Mouse (Mus musculus): ENCODE measurements at regions not wholly inside any gene's neighbourhood (a gene's known extent, or its start where the extent isn't known, plus 50 kb on each side); places are given as distances from the start of the nearest gene placed in this dataset.

- H3K4me3 ChIP-seq, result no peak overlapping the region
- H3K27ac ChIP-seq, result peak overlapping the region; percentile 86
- no peaks in the 10 kb centered on the region for H3K9me3 ChIP-seq (replicated peaks)
- peak; percentile 66 for ATAC-seq (ENCODE audit: low FRiP score)
- H3K9ac ChIP-seq, result peak overlapping the region; percentile 41; the same call in 1 of the 2 replicates
- H3K36me3 ChIP-seq, result no peaks in the 10 kb centered on the region
- 10% methylated on average over 4 of the region's 4 CpGs for WGBS
- peaks cover 40% of the 10 kb centered on the region for H3K4me1 ChIP-seq
- H3K27me3 ChIP-seq, result peaks cover 83% of the 10 kb centered on the region
- peak overlapping the region; percentile 48 for H3K4me2 ChIP-seq (replicated peaks)
These were observed 55.4 kb downstream of the Uncx start for GRCm38 (mm10) chr5:139598715-139599114.

- peaks cover 88% of the 10 kb centered on the region for H3K27me3 ChIP-seq
- peak; percentile 78 for ATAC-seq (ENCODE audit: low FRiP score)
- H3K4me1 ChIP-seq, result peaks cover 37% of the 10 kb centered on the region
- no peaks in the 10 kb centered on the region for H3K36me3 ChIP-seq
- 0 out of 2 replicates have a peak overlapping the region, but pooled peaks have one; percentile 41 for H3K9ac ChIP-seq
- no peaks in the 10 kb centered on the region for H3K9me3 ChIP-seq (replicated peaks)
- H3K4me3 ChIP-seq, result no peak overlapping the region
- H3K27ac ChIP-seq, result peak overlapping the region; percentile 86
- H3K4me2 ChIP-seq (replicated peaks), result peak overlapping the region; percentile 48
- under 1% methylated on average over 23 of the region's 25 CpGs for WGBS
These were observed 56.1 kb downstream of the Uncx start for GRCm38 (mm10) chr5:139599191-139599937.

GRCm38 (mm10) chr5:139600213-139600612 lies 56.9 kb downstream of the Uncx start:
- H3K4me3 ChIP-seq, result no peak overlapping the region
- H3K36me3 ChIP-seq, result no peaks in the 10 kb centered on the region
- peaks cover 36% of the 10 kb centered on the region for H3K4me1 ChIP-seq
- WGBS, result 2% methylated on average over 15 of the region's 15 CpGs
- H3K9ac ChIP-seq, result no peak overlapping the region
- H3K9me3 ChIP-seq (replicated peaks), result no peaks in the 10 kb centered on the region
- H3K4me2 ChIP-seq (replicated peaks), result peak overlapping the region; percentile 48
- H3K27ac ChIP-seq, result peak overlapping the region; percentile 86
- no peak for ATAC-seq (ENCODE audit: low FRiP score)
- peaks cover 85% of the 10 kb centered on the region for H3K27me3 ChIP-seq

- Histone ChIP-seq H3K27ac (no peak overlapping the region), H3K4me2 (replicated peaks) (no peak overlapping the region), H3K36me3 (no peaks in the 10 kb centered on the region), H3K4me3 (no peak overlapping the region), H3K9ac (no peak overlapping the region), H3K4me1 (peaks cover 33% of the 10 kb centered on the region), H3K27me3 (peaks cover 87% of the 10 kb centered on the region), H3K9me3 (replicated peaks) (no peaks in the 10 kb centered on the region)
- ATAC-seq (ENCODE audit: low FRiP score), result no peak
- 67% methylated on average over 4 of the region's 4 CpGs for WGBS
These were observed 59.6 kb downstream of the Uncx start for GRCm38 (mm10) chr5:139602860-139603259.

GRCm38 (mm10) chr5:139603535-139603934 lies 60.2 kb downstream of the Uncx start:
- Histone ChIP-seq H3K27ac (no peak overlapping the region), H3K4me1 (peaks cover 26% of the 10 kb centered on the region), H3K36me3 (no peaks in the 10 kb centered on the region), H3K4me2 (replicated peaks) (no peak overlapping the region), H3K27me3 (peaks cover 82% of the 10 kb centered on the region), H3K9me3 (replicated peaks) (no peaks in the 10 kb centered on the region), H3K4me3 (no peak overlapping the region), H3K9ac (no peak overlapping the region)
- 25% methylated on average over 4 of the region's 4 CpGs for WGBS
- no peak for ATAC-seq (ENCODE audit: low FRiP score)

GRCm38 (mm10) chr5:139604327-139604726 lies 61.0 kb downstream of the Uncx start:
- H3K9me3 ChIP-seq (replicated peaks), result no peaks in the 10 kb centered on the region
- H3K4me1 ChIP-seq, result peaks cover 18% of the 10 kb centered on the region
- no peak overlapping the region for H3K4me2 ChIP-seq (replicated peaks)
- no peak overlapping the region for H3K27ac ChIP-seq
- H3K4me3 ChIP-seq, result no peak overlapping the region
- no peak overlapping the region for H3K9ac ChIP-seq
- peaks cover 74% of the 10 kb centered on the region for H3K27me3 ChIP-seq
- 44% methylated on average over 4 of the region's 4 CpGs for WGBS
- ATAC-seq (ENCODE audit: low FRiP score), result no peak
- no peaks in the 10 kb centered on the region for H3K36me3 ChIP-seq

- no peak overlapping the region for H3K4me3 ChIP-seq
- peaks cover 16% of the 10 kb centered on the region for H3K4me1 ChIP-seq
- no peak overlapping the region for H3K4me2 ChIP-seq (replicated peaks)
- no peaks in the 10 kb centered on the region for H3K36me3 ChIP-seq
- H3K27me3 ChIP-seq, result peaks cover 42% of the 10 kb centered on the region
- peak; percentile 82 for ATAC-seq (ENCODE audit: low FRiP score)
- no peak overlapping the region for H3K9ac ChIP-seq
- H3K27ac ChIP-seq, result peak overlapping the region; percentile 81
- WGBS, result 39% methylated on average over 28 of the region's 28 CpGs
- H3K9me3 ChIP-seq (replicated peaks), result no peaks in the 10 kb centered on the region
These were observed 67.6 kb downstream of the Uncx start for GRCm38 (mm10) chr5:139610610-139611520.

- peaks cover 16% of the 10 kb centered on the region for H3K4me1 ChIP-seq
- no peak overlapping the region for H3K4me3 ChIP-seq
- ATAC-seq (ENCODE audit: low FRiP score), result no peak
- 76% methylated on average over 5 of the region's 5 CpGs for WGBS
- H3K9me3 ChIP-seq (replicated peaks), result no peaks in the 10 kb centered on the region
- no peak overlapping the region for H3K4me2 ChIP-seq (replicated peaks)
- H3K36me3 ChIP-seq, result no peaks in the 10 kb centered on the region
- no peak overlapping the region for H3K9ac ChIP-seq
- no peak overlapping the region for H3K27ac ChIP-seq
- H3K27me3 ChIP-seq, result peaks cover 37% of the 10 kb centered on the region
These were observed 68.9 kb downstream of the Uncx start for GRCm38 (mm10) chr5:139612224-139612623.

GRCm38 (mm10) chr5:139612676-139613075 lies 69.4 kb downstream of the Uncx start:
- Histone ChIP-seq H3K4me1 (peaks cover 16% of the 10 kb centered on the region), H3K9ac (no peak overlapping the region), H3K27me3 (peaks cover 37% of the 10 kb centered on the region), H3K9me3 (replicated peaks) (no peaks in the 10 kb centered on the region), H3K4me2 (replicated peaks) (no peak overlapping the region), H3K36me3 (no peaks in the 10 kb centered on the region), H3K4me3 (no peak overlapping the region), H3K27ac (no peak overlapping the region)
- WGBS, result 73% methylated on average over 6 of the region's 6 CpGs
- ATAC-seq (ENCODE audit: low FRiP score), result no peak

- no peak overlapping the region for H3K27ac ChIP-seq
- H3K4me1 ChIP-seq, result peaks cover 25% of the 10 kb centered on the region
- 73% methylated on average over 5 of the region's 5 CpGs for WGBS
- H3K9ac ChIP-seq, result no peak overlapping the region
- H3K9me3 ChIP-seq (replicated peaks), result no peaks in the 10 kb centered on the region
- H3K4me2 ChIP-seq (replicated peaks), result no peak overlapping the region
- H3K36me3 ChIP-seq, result no peaks in the 10 kb centered on the region
- H3K4me3 ChIP-seq, result no peak overlapping the region
- peaks cover 42% of the 10 kb centered on the region for H3K27me3 ChIP-seq
- ATAC-seq (ENCODE audit: low FRiP score), result no peak
These were observed 70.3 kb downstream of the Uncx start for GRCm38 (mm10) chr5:139613601-139614000.

GRCm38 (mm10) chr5:139619301-139620161 lies 76.2 kb downstream of the Uncx start:
- H3K27me3 ChIP-seq, result peaks cover 54% of the 10 kb centered on the region
- H3K27ac ChIP-seq, result peak overlapping the region; percentile 62
- H3K4me3 ChIP-seq, result no peak overlapping the region
- 7% methylated on average over 36 of the region's 36 CpGs for WGBS
- H3K4me1 ChIP-seq, result peaks cover 28% of the 10 kb centered on the region
- no peaks in the 10 kb centered on the region for H3K36me3 ChIP-seq
- peak overlapping the region; percentile 41; the same call in 1 of the 2 replicates for H3K9ac ChIP-seq
- 0 out of 2 replicates have a peak, but pooled peaks have one; percentile 44 for ATAC-seq (ENCODE audit: low FRiP score)
- H3K9me3 ChIP-seq (replicated peaks), result no peaks in the 10 kb centered on the region
- H3K4me2 ChIP-seq (replicated peaks), result peak overlapping the region; percentile 36
